Mouse (Mus musculus) left cerebral cortex, postnatal 36 days (tissue): ENCODE results near the gene Nipsnap1. TPM values are rescaled to one million over a fixed set of nuclear protein-coding genes. Genes with fewer than 3 reads are reported as not detected.

Experiments
- microRNA-seq: library from miRNA; unstranded; fragments of <30 nt; microRNA quantifications from one replicate; pipeline ENCODE4 v1.2.0, GENCODE M21; 2022
- total RNA-seq, 2 experiments: library from RNA; stranded (reverse); gene quantifications; 2 replicates each; pipeline ENCODE4 v1.2.3; 2021

Nipsnap1 gene
- total RNA-seq, 2 experiments from 2014 or later = 85.0 to 90.8 TPM

Small RNAs within 50 kb of the gene (microRNA-seq; reads per million reads assigned to microRNA genes)
- 2.3 reads per million for gene Mir6918

Other genes with a start within 250 kb of the Nipsnap1 start
- 10 to 100 TPM; 15.1 to 21.6 TPM for gene Ascc2, start 236.2 kb upstream of the Nipsnap1 start, total RNA-seq
- 100 to 1,000 TPM; 360 to 388 TPM for gene Uqcr10, start 169.6 kb upstream of the Nipsnap1 start, total RNA-seq
- gene Zmat5, start 169.3 kb upstream of the Nipsnap1 start, total RNA-seq = 10 to 100 TPM; 31.8 to 32.9 TPM
- 10 to 100 TPM; 16.4 to 22.0 TPM for gene Cabp7, start 127.2 kb upstream of the Nipsnap1 start, total RNA-seq
- 10 to 100 TPM; 73.3 to 75.0 TPM for gene Nf2, start 24.4 kb upstream of the Nipsnap1 start, total RNA-seq
- gene Thoc5, start 21.4 kb downstream of the Nipsnap1 start, total RNA-seq = 10 to 100 TPM; 35.7 to 45.4 TPM
- gene Nefh, start 74.1 kb downstream of the Nipsnap1 start, total RNA-seq = 10 to 100 TPM; 44.0 to 47.2 TPM
- gene Ap1b1, start 112.9 kb downstream of the Nipsnap1 start, total RNA-seq = 100 to 1,000 TPM; 145 to 153 TPM
- 10 to 100 TPM; 72.2 to 77.6 TPM for gene Rasl10a, start 184.2 kb downstream of the Nipsnap1 start, total RNA-seq
- 10 to 100 TPM; 82.7 to 98.5 TPM for gene Gas2l1, start 191.4 kb downstream of the Nipsnap1 start, total RNA-seq
- 10 to 100 TPM; 22.2 to 26.2 TPM for gene Rhbdd3, start 225.0 kb downstream of the Nipsnap1 start, total RNA-seq
- gene Ewsr1, start 225.3 kb downstream of the Nipsnap1 start, total RNA-seq = 100 to 1,000 TPM; 222 to 343 TPM